Mouse (Mus musculus) E14TG2a.4 (cell line): ENCODE results near the gene Rrp1.

Source experiments
- CTCF ChIP-seq: conservative IDR thresholded peaks from 2 replicates; pipeline ENCODE4 v1.5.1; 2014; ENCODE audit warnings: low read length
- POU5F1 ChIP-seq: IDR thresholded peaks from 2 replicates; pipeline ENCODE4 v1.6.1; 2014; ENCODE audit warnings: low read length, borderline replicate concordance

DNA sequence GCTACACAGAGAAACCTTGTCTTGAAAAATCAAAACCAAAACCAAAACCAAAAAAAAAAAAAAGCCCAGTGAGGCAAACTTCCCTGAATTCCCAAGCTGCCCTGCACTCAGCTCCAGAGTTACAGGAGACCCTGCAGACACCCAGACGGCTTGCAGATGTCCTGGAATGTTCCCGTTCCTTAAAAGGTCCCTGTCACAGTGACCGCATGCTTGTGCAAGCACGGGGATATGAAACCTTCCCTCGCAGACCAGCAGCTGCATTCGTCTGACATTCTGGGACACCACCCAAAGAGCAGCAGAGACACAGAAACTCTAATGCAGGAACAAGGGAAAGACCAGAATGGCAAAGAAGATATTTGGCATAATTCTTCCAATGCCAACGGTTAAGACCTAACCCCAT, 27.1 kb upstream of the Rrp1 start:
- TF ChIP-seq CTCF (no peak), POU5F1 (no peak)
